Mouse (Mus musculus) inflammation-experienced regulatory T-cells, adult 6 months (primary cell): Measurements from ENCODE around the gene Sdk2. TPM values are rescaled to one million over a fixed set of nuclear protein-coding genes. Genes with fewer than 3 reads are reported as not detected.

Experiments used
- ATAC-seq: one replicate; pipeline ENCODE4 v1.8.0; 2017
- polyA plus RNA-seq, 3 experiments: library from polyadenylated mRNA; unstranded; fragments of 100-300 nt; shearing (Covaris generic); gene quantifications; one replicate each; pipeline ENCODE4 v1.2.1; 2017

Gene Sdk2
- polyA plus RNA-seq, 3 experiments from 2014 or later: 0.08 TPM; not detected in 2

DNA sequence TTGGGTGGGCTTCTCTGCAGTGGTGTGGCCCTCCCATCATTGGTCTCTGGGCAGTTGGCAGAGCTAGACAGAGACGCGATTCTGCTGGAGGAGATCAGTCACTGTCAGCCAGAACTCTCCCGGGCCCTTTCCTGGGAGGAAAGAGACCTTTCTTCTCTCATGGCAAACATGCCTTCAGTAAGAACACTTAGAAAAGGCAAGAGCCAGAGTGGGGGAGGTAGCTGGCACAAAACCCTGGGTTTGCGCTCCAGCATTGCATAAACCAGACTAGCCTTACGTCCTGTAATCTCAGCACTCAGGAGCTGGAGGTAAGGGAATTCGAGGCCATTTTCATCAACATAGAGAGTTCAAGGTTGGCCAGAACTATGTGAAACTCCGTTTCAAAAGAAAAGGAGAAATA is 306.4 kb downstream of the Sdk2 start:
- ATAC-seq: no peak

GRCm38 (mm10) chr11:113758851-113759250 is 308.0 kb downstream of the Sdk2 start:
- ATAC-seq: no peak

DNA sequence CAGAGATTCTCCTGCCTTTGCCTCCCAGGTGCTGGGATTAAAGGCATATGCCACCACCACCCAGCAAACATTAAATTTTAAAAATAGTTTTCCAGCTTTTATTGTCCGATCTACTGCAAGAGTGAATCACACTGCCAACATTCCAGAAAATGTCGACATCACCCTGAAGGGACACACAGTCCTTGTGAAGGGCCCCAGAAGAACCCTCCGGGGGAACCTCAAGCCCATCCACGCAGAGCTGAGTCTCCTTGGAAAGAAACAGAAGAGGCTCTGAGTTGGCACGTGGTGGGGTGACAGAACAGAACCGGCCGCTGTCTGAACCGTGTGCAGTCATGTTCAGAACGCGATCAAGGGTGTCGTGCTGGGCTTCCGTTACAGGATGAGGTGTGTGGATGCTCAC is 310.3 kb downstream of the Sdk2 start:
- ATAC-seq: no peak

DNA sequence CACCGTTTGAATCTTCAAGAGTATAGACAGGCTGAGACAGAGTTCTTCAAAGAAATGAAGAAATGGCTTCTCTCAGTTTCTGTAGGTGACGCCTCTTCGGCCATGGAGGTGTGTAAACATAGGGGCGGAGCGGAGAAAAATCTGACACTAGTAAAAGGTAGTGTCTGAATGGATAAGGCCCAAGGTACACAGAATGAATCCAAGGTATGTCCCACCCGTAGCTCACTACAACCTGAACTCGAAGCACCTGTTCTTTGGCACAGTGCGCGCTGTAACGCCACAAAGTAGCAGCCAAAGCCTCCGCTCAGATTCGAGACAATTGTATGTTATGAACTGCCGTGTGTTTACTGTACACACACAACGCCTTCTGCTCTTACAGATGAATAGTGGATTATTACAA is 311.0 kb downstream of the Sdk2 start:
- ATAC-seq: no peak

DNA sequence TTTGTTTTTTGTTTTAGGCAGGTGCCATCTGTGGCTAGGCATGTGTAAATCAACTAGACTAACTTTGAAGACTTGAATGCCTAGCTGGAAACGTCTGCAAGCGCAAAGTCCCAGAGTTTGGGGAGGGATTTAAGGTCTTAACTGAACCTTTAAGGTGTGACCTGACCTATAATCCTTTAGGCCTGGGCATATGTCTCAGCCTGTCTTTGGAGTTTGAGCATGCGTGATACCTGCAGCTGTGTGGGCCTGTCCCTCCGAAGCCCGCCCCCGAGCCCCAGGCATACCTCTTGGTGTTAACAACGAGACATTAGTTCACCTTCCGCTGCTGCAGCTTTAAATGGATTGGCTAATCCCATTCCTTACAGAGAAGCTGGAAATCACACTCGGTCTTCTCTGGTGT is 312.0 kb downstream of the Sdk2 start:
- no peak for ATAC-seq

DNA sequence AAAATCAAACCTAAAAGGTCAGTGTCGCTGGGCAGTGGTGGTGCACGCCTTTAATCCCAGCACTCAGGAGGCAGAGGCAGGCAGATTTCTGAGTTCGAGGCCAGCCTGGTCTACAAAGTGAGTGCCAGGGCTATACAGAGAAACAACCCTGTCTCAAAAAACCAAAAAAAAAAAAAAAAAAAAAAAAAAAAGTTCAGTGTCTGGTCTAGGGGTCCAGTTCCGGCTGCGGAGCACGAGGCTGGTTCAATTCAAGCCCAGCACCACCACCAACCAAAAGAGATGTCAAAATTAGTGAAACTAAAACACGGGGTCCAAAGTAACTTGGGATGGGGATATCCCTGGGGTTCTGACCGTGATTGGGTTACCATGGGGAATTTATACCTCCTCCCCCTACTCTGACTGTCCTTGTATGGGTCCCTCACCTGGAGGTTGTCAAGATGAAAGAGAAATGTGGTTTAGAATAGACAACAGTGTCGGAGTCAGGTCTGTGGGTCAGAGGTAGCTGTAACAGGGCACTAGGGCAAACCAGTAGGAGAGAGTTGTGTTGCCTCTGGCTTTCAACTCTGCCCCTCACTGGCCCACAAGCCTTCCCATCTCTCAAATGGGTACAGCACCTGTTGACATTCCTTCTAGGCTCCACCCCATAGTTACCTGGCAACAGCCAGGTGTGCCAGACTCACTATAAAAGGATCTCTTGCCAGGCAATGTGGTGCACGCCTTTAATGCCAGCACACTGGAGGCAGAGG is 314.0 kb downstream of the Sdk2 start:
- no peak for ATAC-seq

DNA sequence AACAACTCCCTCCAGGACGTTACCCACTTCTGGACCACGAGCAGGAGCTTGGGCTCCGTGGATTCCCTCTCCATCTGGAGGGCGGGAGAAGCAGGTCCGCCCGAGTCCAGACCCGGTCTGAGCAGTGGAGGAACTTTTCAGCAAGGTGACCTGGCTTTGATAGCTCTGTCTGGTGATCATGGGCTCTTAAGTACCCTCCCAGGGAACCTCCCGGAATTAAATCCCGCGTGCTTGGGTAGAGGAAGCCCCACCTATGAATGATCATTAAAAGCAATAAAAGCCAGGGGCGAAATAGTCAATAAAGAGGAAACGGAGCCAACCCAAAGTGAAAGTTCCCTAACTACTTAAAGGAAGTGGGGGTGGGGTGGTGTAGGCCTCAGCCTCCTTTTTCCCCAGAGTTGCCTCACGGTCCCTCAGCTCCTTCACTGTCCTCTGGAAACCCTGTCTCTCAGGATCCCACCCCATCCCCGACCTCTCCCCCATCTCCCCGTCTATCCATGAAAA is 314.6 kb downstream of the Sdk2 start:
- peak; percentile 34 for ATAC-seq

GRCm38 (mm10) chr11:113751484-113752084 is 315.3 kb downstream of the Sdk2 start, which contains the start of gene Cdc42ep4:
Gene Cdc42ep4 (minus strand): TSS chr11:113751881.
- ATAC-seq: peak; percentile 88

GRCm38 (mm10) chr11:113750571-113751483 is 316.0 kb downstream of the Sdk2 start:
- ATAC-seq: peak; percentile 28

GRCm38 (mm10) chr11:113749749-113750351 is 317.0 kb downstream of the Sdk2 start:
- no peak for ATAC-seq

- ATAC-seq: no peak
These were observed 317.9 kb downstream of the Sdk2 start for GRCm38 (mm10) chr11:113748797-113749521.

GRCm38 (mm10) chr11:113747725-113748380 is 319.0 kb downstream of the Sdk2 start:
- no peak for ATAC-seq

GRCm38 (mm10) chr11:113747056-113747455 is 319.8 kb downstream of the Sdk2 start:
- ATAC-seq: no peak

- no peak for ATAC-seq
These were observed 320.9 kb downstream of the Sdk2 start for GRCm38 (mm10) chr11:113745961-113746360.

DNA sequence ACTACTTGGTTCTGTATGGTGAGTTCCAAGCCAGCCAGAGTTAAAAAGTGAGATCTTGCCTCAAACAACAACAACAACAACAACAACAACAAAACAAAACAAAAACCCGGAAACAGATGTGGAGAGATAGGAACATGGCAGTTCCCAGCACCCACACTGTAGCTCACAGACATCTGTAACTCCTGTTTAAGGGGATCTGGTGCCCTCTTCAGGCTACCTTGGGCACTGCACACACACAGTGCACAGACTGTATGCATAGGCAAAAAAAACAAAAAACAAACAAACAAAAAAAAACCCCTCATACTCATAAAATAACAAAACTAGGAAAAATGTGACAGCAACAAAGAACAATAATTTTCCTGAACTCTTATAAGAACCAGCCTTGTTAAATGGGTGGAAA is 323.8 kb downstream of the Sdk2 start:
- ATAC-seq: no peak

GRCm38 (mm10) chr11:113740100-113740499 is 326.7 kb downstream of the Sdk2 start:
- ATAC-seq: no peak

- ATAC-seq: no peak
These were observed 327.6 kb downstream of the Sdk2 start for GRCm38 (mm10) chr11:113739213-113739612.

GRCm38 (mm10) chr11:113737912-113738311 is 328.9 kb downstream of the Sdk2 start:
- ATAC-seq: no peak

DNA sequence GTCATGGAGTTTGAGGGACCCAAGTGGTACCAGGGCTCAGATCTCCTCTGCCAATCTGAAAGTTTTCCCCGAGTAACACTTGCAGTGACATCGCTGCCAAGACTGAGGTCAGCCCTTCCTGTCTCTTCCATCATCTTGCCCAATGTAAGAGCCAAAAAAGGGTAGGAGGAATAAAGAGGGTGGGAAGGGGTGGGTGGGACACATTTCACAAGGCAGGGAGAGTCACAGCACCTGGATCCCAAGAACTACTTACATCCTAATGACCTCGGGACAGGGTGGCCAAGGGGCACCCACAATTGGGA is 329.3 kb downstream of the Sdk2 start:
- ATAC-seq: no peak

DNA sequence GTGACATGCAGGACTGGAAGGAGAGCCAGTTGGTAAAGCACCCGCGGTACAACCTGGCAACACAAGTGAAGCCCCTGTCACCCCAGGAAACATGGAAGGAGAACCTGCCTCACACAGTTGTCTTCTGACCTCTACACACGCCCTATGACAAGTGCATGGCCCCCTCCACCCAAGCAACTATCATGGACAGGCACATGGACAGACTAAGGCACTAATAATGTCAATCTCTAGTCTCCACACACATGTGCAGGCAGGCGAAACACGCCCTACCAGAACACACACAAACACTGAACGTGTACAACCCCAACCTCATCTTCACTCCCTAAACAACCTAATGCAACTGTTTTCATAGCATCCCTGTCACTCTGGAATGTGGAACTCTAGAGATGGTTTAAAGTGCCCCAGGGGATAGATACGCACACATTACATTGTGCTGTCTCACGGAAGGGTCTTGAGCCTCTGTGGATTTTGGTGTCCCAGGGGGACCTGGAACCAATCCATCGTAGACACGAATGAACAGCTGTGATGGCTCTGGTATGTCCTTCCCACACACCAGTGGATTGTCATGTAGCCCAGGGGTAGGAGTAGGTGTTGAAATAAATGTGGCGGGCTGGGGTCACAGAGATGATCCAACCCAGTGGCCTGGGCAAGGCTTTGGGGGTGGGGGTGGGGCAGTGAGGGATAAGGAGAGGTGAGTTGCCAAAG is 329.8 kb downstream of the Sdk2 start:
- ATAC-seq: no peak

GRCm38 (mm10) chr11:113735151-113735550 is 331.7 kb downstream of the Sdk2 start:
- ATAC-seq: no peak
